ENCODE assay signal across 19 mouse cellular contexts in the genomic region with DNA sequence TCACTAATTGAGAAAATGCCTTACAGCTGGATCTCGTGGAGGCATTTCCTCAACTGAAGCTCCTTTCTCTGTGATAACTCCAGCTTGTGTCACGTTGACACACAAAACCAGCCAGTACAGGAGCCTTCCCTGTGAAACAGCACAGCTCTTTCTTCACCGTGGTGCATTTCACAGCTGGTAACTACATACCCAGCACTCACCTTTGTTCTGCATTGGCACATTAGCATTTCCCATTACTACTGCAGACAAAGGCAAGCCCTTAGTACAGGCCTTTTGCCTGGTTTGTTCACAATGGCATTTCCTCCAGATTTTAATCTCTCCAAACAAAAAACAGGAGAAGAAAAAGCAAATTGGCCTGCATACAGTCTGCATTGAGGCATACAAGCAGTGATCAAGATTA.
DNase-seq lines count a peak whose midpoint lies in the region; ATAC-seq and TF ChIP-seq lines count a peak whose summit lies in the region.
"Had no signal": no experiment of that assay in that cellular context is flagged by ENCODE, and none has a peak within 500 bp of the region (broad histone marks: within the 10 kb centered on the region; RNA-seq: fewer than 3 reads in every experiment).

No protein-coding gene starts in this region.

- no peaks in the 10 kb centered on the region for H3K4me1 ChIP-seq in liver, postnatal 0 days (ENCODE audit: insufficient read depth)
- H3K4me1 ChIP-seq: neural tube, embryonic 12.5 days; stomach, embryonic 15.5 days had no signal

- no peaks in the 10 kb centered on the region for H3K36me3 ChIP-seq in liver, postnatal 0 days (replicated peaks; ENCODE audit: insufficient read depth, low read length)
- H3K36me3 ChIP-seq: neural tube, embryonic 12.5 days; stomach, embryonic 15.5 days had no signal

- H3K4me2 ChIP-seq in liver, postnatal 0 days (ENCODE audit: low read depth, low read length), result no peak overlapping the region
- H3K4me2 ChIP-seq: neural tube, embryonic 12.5 days; stomach, embryonic 15.5 days had no signal

- H3K4me3 ChIP-seq in liver, postnatal 0 days (ENCODE audit: low read depth, low read length), result no peak overlapping the region
- H3K4me3 ChIP-seq: neural tube, embryonic 12.5 days; stomach, embryonic 15.5 days had no signal

- no peak for TF ChIP-seq CTCF in liver, postnatal 0 days (IDR thresholded peaks at IDR 0.05; ENCODE audit: low read depth)

- no peaks in the 10 kb centered on the region for H3K27me3 ChIP-seq in liver, postnatal 0 days (ENCODE audit: insufficient read depth, low read length)
- H3K27me3 ChIP-seq: neural tube, embryonic 12.5 days; Patski; stomach, embryonic 15.5 days had no signal

- H3K9me3 ChIP-seq in liver, postnatal 0 days (ENCODE audit: low read length), result no peaks in the 10 kb centered on the region
- H3K9me3 ChIP-seq: neural tube, embryonic 12.5 days; stomach, embryonic 15.5 days had no signal

- WGBS in liver, postnatal 0 days (ENCODE audit: insufficient replicate concordance), result 81% methylated on average over 3 of the region's 3 CpGs

- TF ChIP-seq EP300 in liver, postnatal 0 days (IDR thresholded peaks at IDR 0.05; ENCODE audit: low read depth), result no peak

- peak; percentile 22 for DNase-seq in adrenal gland, postnatal 14 days
- no peak for DNase-seq in adrenal gland, postnatal 4 days (ENCODE audit: low spot score in 2 of 2)
- peak; percentile 23 for DNase-seq in lung, postnatal 25 days (ENCODE audit: low spot score)
- DNase-seq in lung, postnatal 14 days, result no peak
- DNase-seq in fat pad, adult 2 months (ENCODE audit: extremely low read depth, low read depth, low spot score), result peak; percentile 50
- DNase-seq in skeletal muscle tissue, adult 2 months (ENCODE audit: low read depth, low spot score), result peak; percentile 32
- no peak for DNase-seq in liver, postnatal 0 days
- no peak for DNase-seq in cerebellum, postnatal 36 days
- DNase-seq: adrenal gland, postnatal 25 days; cerebellum, postnatal 25 days; kidney, adult 11 months; kidney, postnatal 10 days; layer of hippocampus, adult 9-11 months; liver; lung, adult 2 months had no signal

- no peak for ATAC-seq in liver, postnatal 0 days
- ATAC-seq: hindbrain, embryonic 16.5 days; Patski had no signal

- no peak overlapping the region for H3K9ac ChIP-seq in liver, postnatal 0 days (replicated peaks)
- H3K9ac ChIP-seq: neural tube, embryonic 12.5 days; stomach, embryonic 15.5 days had no signal

- H3K27ac ChIP-seq in liver, postnatal 0 days (ENCODE audit: low read depth), result no peak overlapping the region
- H3K27ac ChIP-seq: neural tube, embryonic 12.5 days; stomach, embryonic 15.5 days had no signal

Comparison
In these comparisons a context has a peak if more than half of its experiments do, and no peak if none do; other contexts are left out.
1. DNase-seq: peak in adrenal gland, postnatal 14 days (single experiment), lung, postnatal 25 days (single experiment), fat pad, adult 2 months (single experiment) and skeletal muscle tissue, adult 2 months (single experiment); none in adrenal gland, postnatal 4 days (0 of 2), lung, postnatal 14 days (single experiment), liver, postnatal 0 days (single experiment) and cerebellum, postnatal 36 days (0 of 2).